Mouse (Mus musculus): ENCODE results near the gene Crybg1.

Gene Crybg1

DNA sequence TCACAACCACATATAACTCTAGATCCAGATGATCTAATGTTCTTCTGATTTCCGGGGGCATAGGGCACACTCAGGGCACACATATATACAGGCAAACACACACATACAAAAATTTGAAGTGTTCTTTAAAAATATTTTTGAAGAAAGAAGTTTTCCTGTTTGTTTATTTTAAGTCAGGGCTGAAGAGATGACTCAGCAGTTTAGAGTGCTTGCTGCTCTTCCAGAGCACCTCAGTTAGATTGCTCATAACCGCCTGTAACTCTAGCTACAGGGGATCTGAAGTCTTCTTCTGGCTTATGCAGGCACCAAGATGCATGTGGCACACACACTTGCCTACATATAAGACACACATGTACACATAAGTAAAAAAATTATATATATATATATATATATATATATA is 56.9 kb downstream of the Crybg1 start:
- no peak for DNase-seq

DNA sequence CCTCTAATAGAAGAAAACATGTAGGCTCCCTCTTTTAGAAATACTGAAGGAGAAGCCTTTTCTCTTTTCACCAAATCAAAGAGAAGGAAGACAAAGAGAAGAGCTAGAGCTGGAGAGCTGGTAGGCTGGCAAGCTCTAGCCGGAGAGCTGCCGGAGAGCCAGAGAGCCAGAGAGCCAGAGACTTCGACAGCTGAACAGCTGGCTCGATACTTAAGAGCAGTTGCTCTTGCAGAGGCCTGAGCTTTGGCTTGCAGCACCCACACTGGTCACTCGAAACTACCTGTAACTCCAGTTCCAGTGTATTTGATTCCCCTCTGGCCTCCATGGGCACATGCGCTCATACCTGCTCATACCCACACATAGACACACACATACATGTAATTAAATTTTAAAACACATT is 68.3 kb downstream of the Crybg1 start:
- DNase-seq: no peak

DNA sequence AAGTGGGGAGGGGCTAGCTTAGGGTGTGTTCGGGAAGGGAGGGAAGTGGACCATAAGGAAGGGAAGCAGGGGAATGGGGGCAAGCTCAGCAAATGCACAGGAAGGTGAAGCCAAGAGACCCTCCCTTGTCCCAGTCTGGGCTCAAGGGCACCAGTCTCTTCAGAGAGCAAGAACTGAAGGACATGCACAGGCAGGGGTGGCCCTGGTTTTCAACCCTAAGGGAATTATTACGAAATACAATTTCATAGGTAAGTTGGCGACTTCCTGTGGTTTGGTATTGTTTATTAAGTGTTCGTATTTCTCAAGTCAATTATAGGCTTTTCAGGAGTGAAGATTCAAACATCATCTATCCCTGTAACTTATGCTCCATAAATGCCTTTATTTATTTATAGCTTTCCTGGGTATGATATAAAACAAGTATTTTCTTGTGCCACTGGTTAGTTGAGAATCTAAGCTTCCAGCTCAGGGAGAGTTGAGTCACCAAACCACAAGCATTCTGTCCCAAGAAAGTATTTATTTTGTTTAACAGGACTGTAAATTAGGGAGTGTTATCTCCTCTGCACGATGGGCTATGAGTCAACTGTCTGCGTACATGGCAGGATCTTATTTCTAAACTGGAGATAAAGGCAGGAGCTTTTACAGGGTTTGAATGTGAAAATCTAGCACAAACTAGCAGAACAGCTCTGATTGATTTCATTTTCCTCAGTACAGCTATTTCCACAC is 69.7 kb downstream of the Crybg1 start:
- DNase-seq: no peak

DNA sequence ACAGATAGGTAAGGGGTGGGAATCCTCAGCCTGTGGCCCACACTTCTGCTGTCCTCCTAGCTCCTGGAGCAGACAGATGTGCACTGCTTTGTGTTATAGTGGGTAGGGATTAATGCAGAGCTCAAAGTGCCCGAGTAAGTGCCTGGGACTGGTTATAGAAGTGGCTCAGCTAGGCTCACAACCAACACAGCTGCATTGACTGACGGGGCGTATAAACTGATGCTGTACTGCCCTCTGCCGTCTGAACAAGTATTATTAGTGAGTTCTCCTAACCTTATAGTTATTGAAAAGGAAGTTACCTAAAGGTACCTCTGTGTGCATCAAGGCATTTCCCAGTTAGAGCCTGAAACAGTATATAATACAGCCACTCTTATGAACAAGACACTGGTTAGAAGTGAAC is 77.6 kb downstream of the Crybg1 start:
- DNase-seq: no peak

DNA sequence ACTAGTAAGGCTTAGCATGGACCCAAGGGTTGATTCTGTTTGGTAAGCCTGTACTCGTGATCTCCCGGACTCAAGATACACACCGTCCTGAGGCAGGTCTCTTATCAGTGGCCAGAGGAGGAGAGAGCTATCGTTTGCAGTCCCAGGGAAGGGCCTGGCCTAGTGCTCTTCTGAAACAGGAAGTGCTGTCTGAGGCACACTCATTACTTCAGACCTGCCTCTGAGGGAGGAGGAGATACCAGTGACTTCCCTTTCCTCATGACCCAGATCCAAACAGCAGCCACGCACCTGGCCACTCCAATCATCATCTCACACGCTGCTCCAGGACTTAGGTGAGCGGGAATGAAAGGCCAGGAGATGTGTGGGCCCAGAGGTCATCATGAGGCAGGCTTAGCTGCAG is 79.5 kb downstream of the Crybg1 start:
- peak; percentile 90 for DNase-seq

DNA sequence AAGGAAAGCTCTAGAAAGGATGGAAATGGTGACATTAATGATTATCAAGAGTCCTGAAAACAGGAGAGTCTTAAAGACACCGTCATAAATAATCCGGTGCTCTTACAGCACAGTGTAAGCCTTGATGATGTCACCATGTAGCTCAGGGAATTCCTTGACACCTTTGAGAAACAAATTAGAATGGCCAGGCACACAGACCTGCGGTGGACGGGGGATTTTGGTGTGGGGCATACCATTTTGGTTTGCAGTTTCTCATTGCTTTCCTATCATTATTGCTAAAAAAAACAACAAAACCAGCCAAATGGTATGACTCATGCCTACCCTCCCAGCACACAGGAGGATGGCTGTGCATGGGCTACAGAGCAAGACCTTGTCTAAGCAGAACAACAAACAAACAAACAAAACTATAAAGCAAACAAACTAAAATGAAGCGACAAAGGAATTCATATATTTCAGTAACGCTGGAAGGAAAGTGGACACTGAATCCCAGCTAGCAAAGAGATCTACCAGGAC is 82.7 kb downstream of the Crybg1 start:
- no peak for DNase-seq

DNA sequence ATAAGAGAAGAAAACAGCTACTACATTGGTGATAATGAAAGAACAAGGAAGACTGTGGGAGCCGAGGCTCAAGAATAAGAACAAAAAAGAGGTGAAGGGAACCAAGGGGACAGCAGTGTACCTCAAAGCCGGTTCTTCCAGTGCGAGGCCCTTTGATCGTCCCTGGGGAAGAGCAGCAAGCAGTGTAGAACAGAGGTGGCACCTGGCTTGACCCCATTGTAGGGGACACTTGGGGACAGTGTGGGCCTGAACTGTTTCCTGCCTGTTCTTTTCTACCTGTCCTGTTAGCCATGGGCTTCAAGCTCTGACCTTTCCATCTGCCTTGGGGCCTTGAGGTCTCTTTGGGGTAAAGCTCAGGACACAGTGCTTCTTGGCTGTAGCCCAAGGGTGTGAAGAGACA is 85.7 kb downstream of the Crybg1 start:
- DNase-seq: peak; percentile 68

DNA sequence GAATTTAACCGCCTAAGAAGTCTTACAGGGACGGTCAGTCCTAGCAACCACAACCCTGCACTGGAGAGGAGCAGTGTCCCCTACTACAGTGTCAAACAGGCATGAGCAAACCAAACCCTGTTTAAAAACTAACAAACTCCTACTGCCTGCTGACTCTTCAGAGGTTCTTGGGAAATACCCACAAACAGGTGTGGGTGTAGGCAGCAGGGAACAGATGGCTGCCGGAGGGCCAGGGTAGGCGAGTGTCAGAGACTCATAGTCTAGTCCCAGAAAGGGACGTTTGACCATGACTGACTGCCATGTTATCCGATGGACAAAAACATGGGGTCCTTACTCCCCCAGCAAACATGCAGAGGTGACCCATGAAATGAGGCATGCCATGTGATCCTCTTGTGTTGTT is 97.7 kb downstream of the Crybg1 start:
- DNase-seq: peak; percentile 27

DNA sequence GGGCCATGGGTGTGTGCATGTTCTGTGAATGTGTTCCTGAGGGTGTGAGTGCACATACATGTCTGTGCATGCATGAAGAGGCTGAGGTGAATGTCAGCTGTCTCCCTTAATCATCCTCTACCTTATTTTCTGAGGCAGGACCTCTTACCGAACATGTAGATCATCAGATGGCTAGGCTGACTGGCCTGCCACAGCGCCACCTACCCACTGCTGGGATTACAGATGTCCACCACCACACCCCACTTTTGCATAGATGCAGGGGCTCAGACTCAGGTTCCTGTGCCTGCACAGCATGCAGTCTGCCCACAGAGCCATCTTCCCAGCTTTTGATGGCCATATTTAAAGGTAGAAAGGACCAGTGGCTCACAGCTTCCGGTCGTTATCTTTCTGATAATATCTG is 103.9 kb downstream of the Crybg1 start:
- DNase-seq: peak; percentile 40

DNA sequence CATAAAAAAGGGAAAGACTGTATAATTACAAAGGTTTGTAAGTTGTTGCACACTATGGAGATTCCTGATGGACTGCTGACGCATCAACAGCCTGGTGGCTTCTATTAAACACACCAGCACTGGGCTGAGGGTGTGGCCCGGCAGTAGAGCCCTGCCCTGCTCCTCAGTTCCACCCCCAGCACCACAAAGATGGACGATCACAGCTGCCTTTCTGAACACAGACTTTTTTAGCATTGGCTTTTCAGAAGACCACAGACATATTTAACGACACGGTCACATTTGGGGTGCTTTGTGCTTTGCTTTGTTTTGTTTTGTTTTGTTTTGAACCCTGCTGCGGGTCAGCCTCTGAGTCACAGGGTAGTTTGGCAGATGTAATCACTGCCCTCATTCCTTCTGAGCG is 105.0 kb downstream of the Crybg1 start:
- peak; percentile 33 for DNase-seq

DNA sequence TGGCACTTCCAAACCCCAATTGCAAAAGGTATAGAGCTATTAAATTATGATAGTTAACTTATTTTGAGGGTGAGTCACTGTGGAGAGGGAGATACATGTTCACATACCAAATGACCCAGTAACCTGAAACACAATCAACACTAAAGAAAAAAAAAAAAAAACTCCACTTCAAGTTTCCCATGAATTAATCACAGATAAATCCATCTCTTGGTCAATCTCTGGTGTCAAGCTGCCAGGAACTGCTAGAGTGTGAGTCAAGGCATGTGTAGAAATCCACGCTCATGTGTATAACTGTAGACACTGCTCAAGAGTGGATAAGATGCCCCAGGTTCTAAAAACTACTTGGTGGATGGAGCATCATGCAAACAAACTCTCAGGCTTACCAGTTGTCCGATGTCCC is 109.5 kb downstream of the Crybg1 start:
- DNase-seq: peak; percentile 23

DNA sequence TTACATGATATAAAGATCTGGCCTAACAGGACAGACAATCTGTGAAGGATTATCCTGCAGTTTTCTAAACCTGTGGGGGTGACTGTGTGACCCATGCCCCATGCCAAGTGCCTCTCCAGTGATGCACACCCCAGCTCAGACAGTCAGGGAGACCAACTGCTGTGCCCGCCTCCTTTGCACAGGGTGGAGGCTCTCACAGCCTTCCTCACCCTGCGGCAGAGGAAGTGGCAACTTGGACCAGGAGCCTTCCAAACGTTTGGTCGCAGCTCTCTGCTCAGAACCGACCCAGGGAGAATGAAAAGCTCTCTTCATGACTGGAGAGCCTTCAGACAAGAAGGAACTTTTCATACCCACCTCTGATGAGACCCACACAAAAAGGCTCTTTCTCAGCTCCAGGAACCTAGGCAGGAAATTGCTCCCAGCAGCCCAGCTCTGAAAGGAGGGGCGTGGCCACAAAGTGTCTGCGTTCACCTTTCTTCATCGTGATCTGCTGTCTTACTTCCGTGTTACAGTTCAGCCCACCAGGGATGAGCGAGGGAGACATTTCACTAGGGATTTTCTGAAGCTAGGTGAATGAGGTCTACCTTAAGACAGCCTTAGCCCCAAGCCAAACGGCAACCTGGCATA is 110.6 kb downstream of the Crybg1 start:
- DNase-seq: peak; percentile 70

DNA sequence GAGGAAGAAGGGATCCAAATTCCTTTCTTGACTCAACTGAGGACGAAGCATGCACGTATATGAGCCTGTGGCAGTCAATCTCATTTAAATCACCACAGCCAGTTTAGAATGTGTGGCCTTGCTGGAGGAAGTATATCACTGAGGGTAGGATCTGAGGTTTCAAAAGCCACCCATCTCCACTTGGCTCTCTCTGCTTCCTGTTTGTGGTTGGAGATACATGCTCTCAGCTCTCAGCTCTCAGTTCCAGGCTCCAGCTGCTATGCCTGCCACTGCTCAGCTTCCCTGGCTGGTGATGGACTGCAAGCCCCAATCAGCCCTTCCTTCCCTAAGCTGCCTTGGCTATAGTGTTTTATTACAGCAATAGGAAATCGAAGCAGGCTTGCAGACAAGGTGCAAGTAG is 119.1 kb downstream of the Crybg1 start:
- peak; percentile 89 for DNase-seq

DNA sequence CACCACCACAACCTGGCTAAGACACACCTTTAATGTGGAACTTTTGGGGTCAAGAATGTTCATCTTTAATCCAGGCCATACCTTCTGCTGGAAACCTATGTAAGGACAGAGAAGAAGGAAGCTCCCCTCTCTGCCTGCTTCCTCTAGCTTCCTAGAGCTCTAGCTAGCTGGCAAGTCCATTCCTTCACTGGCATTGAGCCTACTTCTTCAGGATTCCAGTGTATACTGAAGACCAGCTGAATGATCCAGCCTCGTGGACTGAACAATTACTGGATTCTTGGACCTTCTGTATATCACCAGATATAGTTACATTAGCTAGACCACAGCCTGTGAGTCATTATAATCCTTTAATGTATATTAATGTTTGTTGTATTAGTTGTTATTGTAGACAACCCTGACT is 121.4 kb downstream of the Crybg1 start:
- DNase-seq: peak; percentile 33

DNA sequence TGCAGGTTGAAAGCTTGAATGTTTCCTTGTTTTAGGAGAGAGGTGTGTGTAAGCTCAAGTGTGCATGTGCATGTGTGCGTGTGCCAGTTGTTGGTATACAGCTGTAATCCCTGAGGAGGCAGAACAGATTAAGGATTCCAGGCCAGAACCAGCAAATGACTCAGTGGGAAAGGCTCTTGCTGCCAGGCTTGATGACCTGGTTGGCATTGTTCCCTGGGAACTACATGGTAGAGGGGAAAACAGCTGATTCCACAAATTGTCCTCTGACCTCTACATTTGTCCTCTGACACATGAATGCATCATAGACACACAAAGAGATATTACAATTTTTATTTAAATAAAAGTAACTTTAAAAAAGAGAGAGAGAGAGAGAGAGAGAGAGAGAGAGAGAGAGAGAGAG is 122.5 kb downstream of the Crybg1 start:
- no peak for DNase-seq

DNA sequence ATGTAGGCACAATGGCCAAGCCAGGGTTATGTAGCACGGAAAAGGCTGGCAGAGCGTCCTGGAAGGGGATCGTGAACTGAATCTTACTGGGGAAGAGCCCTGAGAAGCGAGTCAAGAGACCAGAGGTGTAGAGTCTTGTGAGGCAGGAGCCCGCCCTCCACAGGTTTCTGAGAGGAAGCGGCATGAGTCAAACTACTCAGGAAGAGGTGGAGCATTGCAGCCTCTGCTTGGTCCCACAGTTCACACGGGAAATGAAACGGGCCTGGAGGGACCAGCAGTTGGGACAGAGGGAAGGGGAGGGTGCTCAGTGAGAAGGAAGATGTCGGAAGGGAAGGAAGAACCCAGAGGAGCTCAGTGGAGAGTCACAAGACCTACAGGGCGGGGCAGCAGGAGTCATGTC is 123.9 kb downstream of the Crybg1 start:
- DNase-seq: peak; percentile 72

DNA sequence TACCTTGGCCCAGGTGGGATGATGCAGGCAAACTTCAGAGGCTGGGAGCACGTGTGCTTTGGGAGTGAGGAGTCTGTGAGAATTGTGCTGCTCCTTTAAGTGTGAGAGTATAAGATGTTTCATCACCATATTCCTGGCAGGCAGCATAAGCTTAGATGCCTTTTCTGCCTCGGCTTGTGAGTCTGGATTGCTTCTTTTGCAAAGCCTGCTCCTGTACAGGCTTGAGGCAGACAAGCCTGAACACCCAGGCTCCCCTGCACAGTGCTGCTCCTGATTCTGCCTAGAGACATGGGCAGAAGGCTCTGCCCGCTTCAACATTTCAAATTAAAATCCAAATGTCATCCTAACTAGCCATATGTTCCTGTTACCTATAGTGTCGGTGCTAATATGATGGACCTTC is 128.5 kb downstream of the Crybg1 start:
- DNase-seq: no peak

DNA sequence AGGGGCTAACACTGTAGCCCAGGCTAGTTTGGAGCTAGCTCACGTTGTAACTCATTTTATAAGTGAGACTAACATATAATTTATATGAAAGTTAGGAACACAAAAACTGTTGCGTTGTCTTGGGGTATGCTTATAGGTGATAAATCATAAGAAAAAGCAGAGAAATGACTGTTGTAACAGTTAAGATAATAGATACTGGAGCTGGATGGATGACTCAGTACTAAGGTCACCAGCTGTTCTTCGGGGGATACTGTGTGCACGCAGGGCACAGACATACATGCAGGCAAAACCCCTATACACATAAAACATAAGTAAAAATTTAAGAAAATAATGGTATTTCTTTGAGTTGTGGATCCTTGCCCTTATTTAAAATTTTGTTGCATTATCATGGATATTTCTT is 130.1 kb downstream of the Crybg1 start:
- no peak for DNase-seq

DNA sequence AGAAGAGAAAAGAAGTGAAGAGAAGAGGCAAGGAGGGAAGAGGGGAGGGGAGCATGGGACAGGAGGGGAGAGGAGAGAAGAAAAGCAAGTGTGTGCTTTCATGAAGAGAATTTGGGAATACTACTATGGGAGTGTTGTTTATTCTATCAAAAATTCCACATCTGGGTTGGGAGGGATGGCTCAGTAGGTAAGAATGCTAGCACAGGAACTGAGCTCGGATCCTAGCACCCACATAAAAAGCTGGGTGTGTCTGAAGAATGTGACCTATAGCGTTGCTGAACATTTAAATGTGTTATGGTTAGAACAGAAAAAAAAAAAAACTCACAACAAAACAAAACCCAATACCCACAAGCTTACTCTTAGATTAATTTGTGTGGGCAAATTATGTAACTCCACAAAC is 133.0 kb downstream of the Crybg1 start:
- no peak for DNase-seq

DNA sequence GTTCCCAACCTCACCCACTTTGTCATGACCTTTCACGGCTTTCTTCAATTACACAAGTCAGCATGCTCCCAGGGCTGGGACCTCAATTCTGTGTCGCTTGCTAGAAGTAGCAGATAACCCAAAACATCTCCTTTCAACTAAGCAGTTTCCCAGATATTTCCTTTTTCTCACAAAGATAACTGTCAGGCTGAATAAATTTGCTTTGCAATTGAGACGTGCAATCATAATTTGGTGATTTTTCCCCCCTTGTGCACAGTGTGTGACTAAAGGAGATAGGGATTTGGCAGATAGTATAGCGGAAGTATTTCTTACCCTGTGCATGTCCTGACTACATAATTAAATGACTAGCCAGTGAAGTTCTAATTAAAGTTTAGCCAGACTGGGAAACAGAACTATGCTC is 134.8 kb downstream of the Crybg1 start:
- no peak for DNase-seq

DNA sequence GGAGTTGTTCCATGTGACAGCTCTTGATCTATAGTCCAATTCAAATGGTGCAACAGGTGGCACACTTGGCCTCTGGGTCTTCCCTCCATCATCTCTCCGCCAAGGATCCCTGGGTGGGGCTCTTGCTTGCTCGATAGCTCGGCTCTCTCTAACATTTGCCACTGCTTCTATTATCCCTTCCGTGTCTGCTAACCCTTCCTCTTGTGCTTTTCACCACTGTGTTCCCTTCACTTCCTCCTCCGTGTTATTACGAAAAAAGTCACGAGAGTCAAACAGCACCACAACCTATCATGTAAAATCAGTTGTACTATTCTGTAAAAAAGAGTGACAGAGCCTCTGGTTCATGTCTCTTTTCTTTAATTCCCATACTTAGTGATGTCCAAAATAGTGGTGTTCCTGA is 137.2 kb downstream of the Crybg1 start:
- peak; percentile 73 for DNase-seq

DNA sequence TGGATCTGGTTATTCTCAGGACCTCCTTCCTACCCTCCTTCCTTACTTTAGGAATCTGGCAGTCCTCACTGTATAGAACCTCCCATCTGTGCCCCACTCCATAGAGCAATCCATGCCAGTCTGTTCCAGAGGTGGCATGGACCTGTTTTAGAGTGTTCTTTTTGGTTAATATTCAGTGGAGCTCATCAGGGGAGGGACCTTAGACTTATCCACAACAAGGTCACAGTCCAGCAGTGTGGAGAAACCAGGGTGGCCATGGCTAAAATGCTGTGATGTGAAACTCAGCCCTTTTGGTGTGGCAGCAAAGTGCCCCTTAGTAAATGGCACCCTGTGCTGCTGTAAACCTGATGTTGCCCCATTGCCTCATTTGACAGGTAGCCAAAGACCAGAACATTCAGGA is 139.8 kb downstream of the Crybg1 start:
- no peak for DNase-seq

DNA sequence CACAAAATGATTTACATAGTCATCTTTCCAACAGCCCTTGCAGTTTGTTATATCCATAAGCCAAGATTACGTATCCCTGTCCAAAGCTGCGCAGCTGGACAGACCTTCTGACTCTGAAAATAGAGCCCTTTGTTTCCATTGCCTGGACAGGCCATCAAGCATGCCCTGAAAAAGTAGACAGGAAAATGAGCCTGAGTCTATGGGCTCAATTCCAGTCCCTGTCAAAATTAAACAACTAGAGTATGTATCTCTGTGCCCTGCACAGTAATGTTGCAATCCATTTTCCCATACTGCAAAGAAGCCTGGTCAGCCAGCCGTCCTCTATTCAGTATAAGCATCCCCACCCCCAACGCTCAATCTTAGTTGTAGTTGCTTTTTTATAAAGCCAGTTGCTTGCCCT is 141.8 kb downstream of the Crybg1 start:
- peak; percentile 56 for DNase-seq

DNA sequence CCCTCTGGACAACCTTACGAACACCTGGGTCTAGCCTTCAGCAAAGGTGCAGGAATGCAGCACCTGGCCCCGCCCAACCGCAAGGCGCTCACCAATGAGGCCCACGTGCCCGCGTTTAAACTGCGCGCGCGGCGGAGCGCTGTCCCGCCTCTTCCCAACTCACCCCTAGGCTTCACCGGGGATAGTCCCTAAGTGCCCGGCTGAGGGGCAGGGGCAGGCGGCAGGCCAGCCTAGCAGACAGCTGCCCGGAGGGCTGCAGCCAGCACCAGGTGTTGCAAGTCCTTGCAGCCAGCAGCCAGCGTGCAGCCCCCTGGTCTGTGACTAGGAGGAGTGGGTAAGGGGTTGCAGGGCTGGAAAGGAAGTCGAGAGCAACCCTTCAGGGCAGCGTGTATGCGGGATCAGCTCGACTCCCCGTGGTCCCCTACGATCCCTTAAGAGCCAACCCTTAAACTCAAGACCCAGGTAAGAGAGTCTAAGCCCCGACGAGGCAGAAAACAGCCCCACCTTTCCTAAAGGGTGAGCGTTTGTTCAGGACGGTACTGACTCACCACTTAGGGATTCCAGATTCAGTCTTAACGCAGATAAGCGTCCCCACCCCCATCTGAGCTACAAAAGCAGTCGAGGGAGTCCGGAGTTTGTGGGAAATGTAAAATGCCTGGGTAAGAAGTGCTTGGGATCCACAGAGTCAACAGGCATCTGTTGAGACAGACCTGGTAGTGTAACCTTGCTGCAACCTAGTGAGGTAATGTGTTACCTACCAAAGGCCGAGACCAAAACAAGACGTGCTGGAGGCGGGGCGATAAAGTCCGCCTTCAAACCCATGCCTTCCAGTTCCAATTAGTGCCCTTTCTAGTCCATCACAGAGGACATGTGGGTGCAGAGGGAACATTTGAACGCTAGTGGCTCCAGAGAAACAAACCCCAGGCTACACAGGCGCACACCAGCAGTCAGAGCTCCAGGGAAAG is 142.7 kb downstream of the Crybg1 start:
- DNase-seq: peak; percentile 91

Data from heart, adult 11 months (tissue).